Mouse (Mus musculus) hindbrain, postnatal 0 days (tissue): ENCODE measurements at regions not wholly inside any gene's neighbourhood (a gene's known extent, or its start where the extent isn't known, plus 50 kb on each side); places are given as distances from the start of the nearest gene placed in this dataset.
A peak's percentile ranks its signal among the peaks of the same experiment; 100 is the strongest.

Experiments used
- ATAC-seq: fragments of 200-750 bp; cut with Nextera tagmentation; 2 replicates; pipeline ENCODE4 v1.8.0; 2017; ENCODE audit warnings: mild to moderate bottlenecking, moderate TSS enrichment, moderate library complexity
- DNase-seq: peaks from one replicate; pipeline ENCODE4 v3.0.0-alpha.2; 2015; ENCODE audit warnings: low spot score
- H3K27ac ChIP-seq: fragments of 300-500 bp; sonication (generic); 2 replicates; pipeline ENCODE4 v1.5.1; 2014; ENCODE audit warnings: mild to moderate bottlenecking
- H3K27me3 ChIP-seq: fragments of 300-500 bp; sonication (generic); 2 replicates; pipeline ENCODE4 v1.6.1; 2014; ENCODE audit warnings: low read length, mixed read lengths; ENCODE audit not compliant: insufficient read depth
- H3K36me3 ChIP-seq: fragments of 300-500 bp; sonication (generic); 2 replicates; pipeline ENCODE4 v1.6.1; 2014; ENCODE audit warnings: low read length, mixed read lengths; ENCODE audit not compliant: insufficient read depth
- H3K4me1 ChIP-seq: fragments of 300-500 bp; sonication (generic); 2 replicates; pipeline ENCODE4 v1.6.1; 2014; ENCODE audit warnings: antibody characterized with exemption, low read length, mixed read lengths; ENCODE audit not compliant: insufficient read depth
- H3K4me2 ChIP-seq: fragments of 300-500 bp; sonication (generic); 2 replicates; pipeline ENCODE4 v1.6.1; 2014; ENCODE audit warnings: low read depth, mild to moderate bottlenecking, low read length, moderate library complexity, mixed read lengths
- H3K4me3 ChIP-seq: fragments of 300-500 bp; sonication (generic); 2 replicates; pipeline ENCODE4 v1.5.1; 2014; ENCODE audit warnings: low read length
- H3K9ac ChIP-seq: fragments of 300-500 bp; sonication (generic); replicated peaks from 2 replicates; pipeline ENCODE4 v1.6.1; 2014; ENCODE audit warnings: mild to moderate bottlenecking, low read length, moderate library complexity, mixed read lengths
- H3K9me3 ChIP-seq: fragments of 300-500 bp; sonication (generic); 2 replicates; pipeline ENCODE4 v1.6.1; 2016; ENCODE audit warnings: low read length, mixed read lengths
- CTCF ChIP-seq: IDR thresholded peaks from 2 replicates; pipeline ENCODE4 v1.5.1; 2016; ENCODE audit warnings: antibody characterized with exemption, control low read depth, low read depth
- WGBS: fragments of 180-500 bp; shearing (Covaris S2); extraction: QIAGEN DNeasy Blood & Tissue Kit; methylation state at CpG from one replicate; pipeline ENCODE4 v1.1.7; 2014; 5-methylcytosine and 5-hydroxymethylcytosine counted together

DNA sequence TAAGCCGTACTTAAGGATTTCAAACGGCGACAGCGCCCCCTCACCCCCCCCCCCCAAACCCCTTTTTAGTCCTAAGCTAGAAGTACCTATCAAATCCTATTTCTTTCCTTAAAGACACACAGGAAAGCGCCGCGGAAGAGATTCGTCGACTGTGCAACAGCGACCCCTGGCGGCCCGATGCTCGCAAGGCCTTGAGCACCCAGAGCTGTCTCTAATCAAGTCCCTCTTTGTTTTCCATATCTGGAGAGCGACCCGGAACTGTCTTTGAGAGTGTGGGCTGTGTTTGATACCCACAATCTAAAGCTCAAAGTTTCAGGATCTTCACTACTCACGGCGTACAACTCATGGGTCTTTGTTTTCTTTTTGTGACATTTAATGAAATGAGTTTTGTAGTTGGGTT lies 166.4 kb upstream of the Dcn start:
- DNase-seq (peak; percentile 98), ATAC-seq (peak; percentile 91)
- H3K9ac ChIP-seq: peak overlapping the region; percentile 75
- peak; percentile 90 for TF ChIP-seq CTCF
- H3K9me3 ChIP-seq: no peaks in the 10 kb centered on the region
- H3K27ac ChIP-seq: peak overlapping the region; percentile 96
- H3K4me1 ChIP-seq: no peaks in the 10 kb centered on the region
- WGBS: 0% methylated on average over 17 of the region's 17 CpGs
- peak overlapping the region; percentile 85 for H3K4me2 ChIP-seq
- no peaks in the 10 kb centered on the region for H3K36me3 ChIP-seq
- no peaks in the 10 kb centered on the region for H3K27me3 ChIP-seq
- H3K4me3 ChIP-seq: peak overlapping the region; percentile 47

DNA sequence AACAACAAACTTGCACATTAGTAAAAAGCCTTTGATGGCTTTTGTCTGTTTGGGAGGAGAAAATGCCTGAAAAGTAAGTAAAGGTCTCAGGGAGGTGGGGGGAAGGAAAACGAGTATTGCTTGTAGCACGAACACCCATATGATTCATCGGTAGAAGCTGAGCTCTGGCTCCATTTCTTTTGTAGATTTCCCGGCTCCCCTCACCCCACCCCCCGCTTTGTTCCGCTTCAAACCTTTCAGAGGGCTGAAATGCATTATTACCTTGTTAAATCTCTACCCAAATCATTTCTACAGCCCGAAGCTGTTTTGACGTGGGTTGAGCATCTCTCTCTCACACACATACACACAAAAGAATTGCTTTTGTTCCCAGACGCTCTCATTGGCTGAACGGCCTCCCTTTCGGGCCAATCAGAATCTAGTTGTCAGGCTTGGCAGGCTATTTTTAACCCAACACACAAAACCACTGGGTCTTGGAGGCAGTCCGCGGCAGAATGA lies 166.0 kb upstream of the Dcn start:
- Histone ChIP-seq H3K27ac (peak overlapping the region; percentile 96), H3K4me3 (peak overlapping the region; percentile 47), H3K4me1 (no peaks in the 10 kb centered on the region), H3K9ac (peak overlapping the region; percentile 75), H3K27me3 (no peaks in the 10 kb centered on the region), H3K4me2 (peak overlapping the region; percentile 85), H3K36me3 (no peaks in the 10 kb centered on the region), H3K9me3 (no peaks in the 10 kb centered on the region)
- TF ChIP-seq CTCF: no peak
- DNase-seq: peak; percentile 97
- under 1% methylated on average over 13 of the region's 13 CpGs for WGBS
- ATAC-seq: peak; percentile 95

DNA sequence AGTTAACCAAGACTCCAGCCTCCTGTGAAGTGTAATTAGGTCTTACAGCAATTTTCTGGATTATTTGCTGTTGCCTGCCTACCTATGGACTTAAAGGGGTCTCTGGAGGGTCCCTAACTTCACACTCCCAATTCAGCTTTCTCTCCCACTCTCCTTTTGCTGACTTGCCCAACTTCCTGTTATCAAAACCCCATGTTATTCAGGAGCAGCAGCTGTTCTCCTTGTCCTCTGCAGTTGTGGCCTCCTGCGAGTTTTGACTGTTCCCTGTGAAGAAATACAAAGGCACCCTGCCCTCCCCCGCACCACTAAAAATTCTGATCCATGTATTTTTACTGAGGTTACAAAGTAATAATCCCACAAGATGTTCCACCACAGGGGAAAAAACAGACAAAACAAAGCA lies 146.8 kb upstream of the Dcn start:
- WGBS: 79% methylated on average over 2 of the region's 2 CpGs
- no peak overlapping the region for H3K4me3 ChIP-seq

DNA sequence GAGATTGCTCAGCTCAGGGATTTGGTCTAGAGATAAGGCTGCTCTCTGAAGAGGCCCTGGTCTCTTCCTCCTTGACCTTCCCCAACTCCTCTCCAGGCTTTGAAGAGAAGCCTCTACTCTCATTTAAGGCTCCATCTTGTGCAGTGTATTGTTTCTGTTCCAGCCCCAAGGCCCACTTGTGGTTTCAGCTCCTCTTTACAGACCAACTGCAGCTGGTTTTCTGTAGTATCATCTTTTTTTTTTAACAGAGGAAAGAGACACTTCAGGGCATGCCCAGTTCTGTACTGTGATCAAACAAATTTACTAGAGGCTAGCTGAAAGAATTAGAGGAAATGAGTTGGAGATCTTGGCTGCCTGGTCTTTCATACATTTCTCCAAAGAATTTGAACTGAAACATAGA lies 145.4 kb upstream of the Dcn start:
- no peaks in the 10 kb centered on the region for H3K27me3 ChIP-seq
- no peak for TF ChIP-seq CTCF
- H3K4me1 ChIP-seq: no peaks in the 10 kb centered on the region
- H3K9me3 ChIP-seq: no peaks in the 10 kb centered on the region
- ATAC-seq: no peak
- H3K9ac ChIP-seq: no peak overlapping the region
- no peak overlapping the region for H3K4me2 ChIP-seq
- no peak overlapping the region for H3K4me3 ChIP-seq
- H3K36me3 ChIP-seq: no peaks in the 10 kb centered on the region
- DNase-seq: no peak
- H3K27ac ChIP-seq: no peak overlapping the region

More for the DNA sequence above, 146.8 kb upstream of the Dcn start:
- H3K9ac ChIP-seq: no peak overlapping the region
- no peaks in the 10 kb centered on the region for H3K27me3 ChIP-seq
- H3K9me3 ChIP-seq: no peaks in the 10 kb centered on the region
- H3K4me1 ChIP-seq: no peaks in the 10 kb centered on the region
- ATAC-seq: no peak
- H3K4me2 ChIP-seq: no peak overlapping the region
- no peak for TF ChIP-seq CTCF
- no peak overlapping the region for H3K27ac ChIP-seq
- no peaks in the 10 kb centered on the region for H3K36me3 ChIP-seq
- DNase-seq: no peak

DNA sequence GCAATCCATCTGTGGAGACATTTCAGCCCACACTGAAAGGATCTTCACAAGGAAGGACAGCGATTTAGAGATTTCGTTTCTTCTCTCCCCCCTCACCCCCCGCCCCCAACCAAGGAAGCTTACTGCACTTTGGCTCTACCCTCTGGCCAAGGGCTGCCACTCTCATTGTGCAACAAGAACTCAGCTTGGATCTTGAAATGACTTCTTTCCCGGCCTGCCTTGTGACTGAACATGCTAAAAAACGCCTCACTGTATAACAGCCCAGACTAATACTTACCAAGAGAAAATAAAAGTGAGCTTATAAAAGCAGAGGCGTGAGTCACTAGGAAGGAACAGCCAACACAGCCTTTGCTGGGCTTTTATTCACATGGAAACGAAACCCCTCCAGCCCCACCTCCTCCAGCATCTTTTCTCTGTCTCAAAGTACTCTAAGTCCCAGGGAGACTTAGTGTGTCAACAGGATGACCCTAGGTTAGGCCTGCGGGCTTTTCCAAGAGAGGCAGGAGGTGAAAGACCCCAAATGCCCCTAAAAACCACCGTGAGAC lies 144.7 kb upstream of the Dcn start:
- ATAC-seq (no peak), DNase-seq (no peak)
- no peak for TF ChIP-seq CTCF
- Histone ChIP-seq H3K4me2 (no peak overlapping the region), H3K27ac (no peak overlapping the region), H3K36me3 (no peaks in the 10 kb centered on the region), H3K4me3 (no peak overlapping the region), H3K9ac (no peak overlapping the region), H3K27me3 (no peaks in the 10 kb centered on the region), H3K9me3 (no peaks in the 10 kb centered on the region), H3K4me1 (no peaks in the 10 kb centered on the region)
- 64% methylated on average over 9 of the region's 9 CpGs for WGBS

DNA sequence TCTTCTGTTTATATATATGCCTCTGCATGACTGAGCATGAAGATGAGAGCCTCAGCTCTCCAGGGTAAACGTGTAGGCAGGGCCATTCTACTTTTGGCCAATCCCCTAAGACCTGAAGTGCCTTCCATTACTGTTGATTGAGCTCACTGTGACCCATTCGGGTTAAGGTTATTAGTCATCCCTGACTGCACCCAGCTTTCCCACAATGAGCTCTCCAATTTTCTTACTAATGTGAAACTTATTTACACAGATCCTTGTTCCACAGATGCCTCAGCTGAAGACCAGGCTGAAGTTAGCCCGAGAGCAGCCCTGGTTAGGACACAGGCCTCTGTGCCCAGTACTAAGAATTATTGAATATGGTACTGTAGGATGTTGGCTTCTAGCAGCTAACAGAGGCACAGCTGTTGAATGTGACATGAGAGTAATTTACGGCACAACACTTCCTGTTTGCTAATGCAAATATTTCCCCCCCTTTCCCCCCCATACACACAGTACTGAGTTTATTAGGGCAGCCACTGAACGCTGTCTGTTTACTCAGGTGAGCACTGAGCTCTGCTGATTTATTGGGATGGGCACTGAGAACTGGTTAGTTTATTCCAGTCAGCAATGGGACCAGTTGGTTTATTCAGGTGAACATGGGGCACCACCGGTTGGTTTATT lies 141.2 kb upstream of the Dcn start:
- DNase-seq (no peak), ATAC-seq (no peak)
- H3K27me3 ChIP-seq: no peaks in the 10 kb centered on the region
- H3K9ac ChIP-seq: no peak overlapping the region
- no peaks in the 10 kb centered on the region for H3K4me1 ChIP-seq
- H3K36me3 ChIP-seq: no peaks in the 10 kb centered on the region
- H3K4me2 ChIP-seq: no peak overlapping the region
- H3K9me3 ChIP-seq: no peaks in the 10 kb centered on the region
- no peak overlapping the region for H3K27ac ChIP-seq
- no peak for TF ChIP-seq CTCF
- WGBS: 58% methylated on average over 6 of the region's 6 CpGs
- H3K4me3 ChIP-seq: no peak overlapping the region
